Mouse (Mus musculus): ENCODE measurements around the gene Kctd21. TPM values are rescaled to one million over a fixed set of nuclear protein-coding genes. Genes with fewer than 3 reads are reported as not detected.
A peak's percentile ranks its signal among the peaks of the same experiment; 100 is the strongest.

Kctd21 gene
- polyA plus RNA-seq, 1 experiment from 2014 or later = 1.4 TPM

DNA sequence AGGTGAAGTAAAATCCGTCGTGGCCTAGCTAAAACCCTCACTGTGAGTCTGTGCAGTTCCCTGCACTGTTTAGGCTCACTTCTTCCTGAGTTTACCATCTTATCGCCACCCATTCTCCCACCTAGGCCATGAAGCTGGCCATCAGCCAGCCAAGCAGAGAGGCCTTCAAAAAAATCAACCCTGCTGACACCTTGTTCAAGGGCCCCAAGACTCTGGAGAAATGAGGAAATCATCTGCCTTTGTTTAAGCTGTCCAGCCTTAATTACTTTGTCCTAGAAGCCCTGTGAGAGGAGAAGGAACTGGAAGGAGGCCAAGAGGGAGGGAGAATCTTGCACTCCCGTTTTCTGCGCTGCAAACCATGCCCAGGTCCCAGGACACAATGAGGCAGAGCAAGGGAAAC is 24.1 kb downstream of the Kctd21 start:
- Histone ChIP-seq H3K9ac (ENCODE audit: low read depth, low read length) (no peak overlapping the region), H3K27me3 (replicated peaks; ENCODE audit: control insufficient read depth, insufficient read depth, low read length) (no peaks in the 10 kb centered on the region), H3K4me1 (replicated peaks; ENCODE audit: control insufficient read depth, insufficient read depth, low read length) (no peaks in the 10 kb centered on the region), H3K4me2 (replicated peaks; ENCODE audit: low read depth) (no peak overlapping the region), H3K4me3 (ENCODE audit: low read depth, low read length) (no peak overlapping the region), H3K9me3 (ENCODE audit: control insufficient read depth) (no peaks in the 10 kb centered on the region), H3K36me3 (ENCODE audit: control insufficient read depth, insufficient read depth) (no peaks in the 10 kb centered on the region), H3K27ac (ENCODE audit: low read depth, low read length) (no peak overlapping the region)
- no peak for TF ChIP-seq CTCF (IDR thresholded peaks at IDR 0.05; ENCODE audit: low read depth)
- ATAC-seq = peak; percentile 33; the same call in 1 of the 2 replicates
- WGBS = 52% methylated on average over 5 of the region's 5 CpGs

- Histone ChIP-seq H3K36me3 (ENCODE audit: control insufficient read depth, insufficient read depth) (no peaks in the 10 kb centered on the region), H3K4me3 (ENCODE audit: low read depth, low read length) (no peak overlapping the region), H3K4me2 (replicated peaks; ENCODE audit: low read depth) (no peak overlapping the region), H3K9me3 (ENCODE audit: control insufficient read depth) (no peaks in the 10 kb centered on the region), H3K27ac (ENCODE audit: low read depth, low read length) (no peak overlapping the region), H3K4me1 (replicated peaks; ENCODE audit: control insufficient read depth, insufficient read depth, low read length) (no peaks in the 10 kb centered on the region), H3K9ac (ENCODE audit: low read depth, low read length) (no peak overlapping the region), H3K27me3 (replicated peaks; ENCODE audit: control insufficient read depth, insufficient read depth, low read length) (no peaks in the 10 kb centered on the region)
- WGBS = 71% methylated on average over 5 of the region's 5 CpGs
- no peak for ATAC-seq
- TF ChIP-seq CTCF (IDR thresholded peaks at IDR 0.05; ENCODE audit: low read depth) = no peak
These were observed 24.7 kb downstream of the Kctd21 start for GRCm38 (mm10) chr7:97356875-97357276.

DNA sequence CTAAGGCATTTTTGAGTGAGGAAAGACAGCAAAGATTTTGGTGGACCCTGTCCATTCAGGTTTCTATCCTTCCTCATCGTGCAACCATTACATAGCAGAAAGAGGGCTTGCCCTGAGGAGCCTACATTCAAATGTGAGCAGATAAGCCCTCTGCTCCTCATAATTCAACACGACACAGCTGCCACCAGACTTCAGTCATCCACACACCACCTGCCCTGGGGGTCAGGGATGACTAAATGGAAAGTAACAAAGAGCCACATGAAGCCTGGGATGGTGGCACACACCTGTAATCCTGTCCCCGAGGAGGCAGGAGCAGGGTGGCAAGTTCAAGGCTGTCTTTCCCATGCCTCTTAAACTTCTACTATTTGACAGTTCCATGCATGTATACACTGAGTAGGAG is 25.7 kb downstream of the Kctd21 start:
- Histone ChIP-seq H3K4me3 (ENCODE audit: low read depth, low read length) (no peak overlapping the region), H3K27me3 (replicated peaks; ENCODE audit: control insufficient read depth, insufficient read depth, low read length) (no peaks in the 10 kb centered on the region), H3K36me3 (ENCODE audit: control insufficient read depth, insufficient read depth) (no peaks in the 10 kb centered on the region), H3K27ac (ENCODE audit: low read depth, low read length) (no peak overlapping the region), H3K9me3 (ENCODE audit: control insufficient read depth) (no peaks in the 10 kb centered on the region), H3K4me1 (replicated peaks; ENCODE audit: control insufficient read depth, insufficient read depth, low read length) (no peaks in the 10 kb centered on the region), H3K4me2 (replicated peaks; ENCODE audit: low read depth) (no peak overlapping the region), H3K9ac (ENCODE audit: low read depth, low read length) (no peak overlapping the region)
- ATAC-seq = no peak
- WGBS = 71% methylated on average over 3 of the region's 3 CpGs
- no peak for TF ChIP-seq CTCF (IDR thresholded peaks at IDR 0.05; ENCODE audit: low read depth)

DNA sequence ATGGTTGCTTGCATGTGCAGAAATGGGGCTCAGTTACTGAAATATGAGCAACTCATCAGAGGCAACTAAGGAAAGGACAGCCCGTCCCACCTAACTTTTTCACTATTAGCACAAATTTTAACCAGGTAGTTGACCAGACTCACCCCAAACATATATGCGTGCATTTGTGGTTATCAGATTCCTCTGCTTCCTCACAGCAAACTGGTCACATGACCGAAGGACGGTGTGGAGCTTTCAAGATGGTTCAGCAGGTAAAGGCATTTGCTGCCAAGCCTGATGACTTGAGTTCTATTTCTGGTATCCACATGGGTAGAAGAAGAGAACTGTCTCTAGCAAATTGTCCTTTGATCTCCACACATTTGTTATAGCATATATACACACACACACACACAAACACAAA is 26.2 kb downstream of the Kctd21 start:
- TF ChIP-seq CTCF (IDR thresholded peaks at IDR 0.05; ENCODE audit: low read depth) = no peak
- no peak for ATAC-seq
- Histone ChIP-seq H3K27ac (ENCODE audit: low read depth, low read length) (no peak overlapping the region), H3K4me3 (ENCODE audit: low read depth, low read length) (no peak overlapping the region), H3K27me3 (replicated peaks; ENCODE audit: control insufficient read depth, insufficient read depth, low read length) (no peaks in the 10 kb centered on the region), H3K4me1 (replicated peaks; ENCODE audit: control insufficient read depth, insufficient read depth, low read length) (no peaks in the 10 kb centered on the region), H3K36me3 (ENCODE audit: control insufficient read depth, insufficient read depth) (no peaks in the 10 kb centered on the region), H3K4me2 (replicated peaks; ENCODE audit: low read depth) (no peak overlapping the region), H3K9me3 (ENCODE audit: control insufficient read depth) (no peaks in the 10 kb centered on the region), H3K9ac (ENCODE audit: low read depth, low read length) (no peak overlapping the region)
- WGBS = 83% methylated on average over 4 of the region's 4 CpGs

DNA sequence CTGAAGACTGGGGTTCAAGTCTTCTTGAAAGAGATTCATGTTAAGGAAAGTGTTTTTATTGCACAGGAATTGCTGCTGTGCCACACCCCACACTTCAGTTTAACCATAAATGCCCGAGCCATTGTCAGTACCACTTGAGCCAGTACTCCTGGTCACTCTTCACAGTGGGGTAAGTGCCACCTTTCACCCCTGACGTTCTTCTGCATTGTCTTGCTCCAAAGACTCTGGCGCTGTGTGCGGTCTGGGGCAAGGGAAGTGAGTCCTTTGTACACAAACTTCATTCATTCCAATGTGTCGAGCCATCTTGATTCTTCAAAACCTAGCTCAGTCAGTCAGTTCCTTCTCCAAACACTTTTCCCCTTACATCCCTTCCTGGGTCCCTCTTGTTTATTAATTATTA is 28.0 kb downstream of the Kctd21 start:
- no peaks in the 10 kb centered on the region for H3K4me1 ChIP-seq (replicated peaks; ENCODE audit: control insufficient read depth, insufficient read depth, low read length)
- TF ChIP-seq CTCF (IDR thresholded peaks at IDR 0.05; ENCODE audit: low read depth) = no peak
- no peak for ATAC-seq
- no peak overlapping the region for H3K9ac ChIP-seq (ENCODE audit: low read depth, low read length)
- H3K27ac ChIP-seq (ENCODE audit: low read depth, low read length) = no peak overlapping the region
- H3K4me2 ChIP-seq (replicated peaks; ENCODE audit: low read depth) = no peak overlapping the region
- no peaks in the 10 kb centered on the region for H3K36me3 ChIP-seq (ENCODE audit: control insufficient read depth, insufficient read depth)
- no peaks in the 10 kb centered on the region for H3K27me3 ChIP-seq (replicated peaks; ENCODE audit: control insufficient read depth, insufficient read depth, low read length)
- WGBS = 69% methylated on average over 5 of the region's 5 CpGs
- no peaks in the 10 kb centered on the region for H3K9me3 ChIP-seq (ENCODE audit: control insufficient read depth)
- H3K4me3 ChIP-seq (ENCODE audit: low read depth, low read length) = no peak overlapping the region

DNA sequence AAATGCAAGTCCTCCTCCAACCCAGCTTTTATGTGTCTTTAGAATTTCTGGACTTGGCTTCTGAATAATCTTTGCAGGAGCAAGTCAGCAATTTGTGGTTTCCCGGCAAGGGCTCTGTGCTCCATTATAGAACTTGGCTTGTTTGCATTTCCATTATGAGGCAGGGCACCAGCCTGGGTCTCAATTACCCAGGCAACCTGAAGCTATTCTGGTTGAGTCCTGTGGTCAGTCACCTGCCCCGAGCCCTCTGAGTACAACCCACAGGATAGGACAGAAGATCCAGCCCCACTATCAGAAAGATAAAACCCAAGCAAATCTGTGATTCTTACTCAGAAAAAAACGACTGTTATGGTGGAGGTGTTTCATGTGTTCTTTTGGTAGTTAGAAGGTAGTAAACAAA is 28.8 kb downstream of the Kctd21 start:
- Histone ChIP-seq H3K4me2 (replicated peaks; ENCODE audit: low read depth) (no peak overlapping the region), H3K27me3 (replicated peaks; ENCODE audit: control insufficient read depth, insufficient read depth, low read length) (no peaks in the 10 kb centered on the region), H3K27ac (ENCODE audit: low read depth, low read length) (no peak overlapping the region), H3K36me3 (ENCODE audit: control insufficient read depth, insufficient read depth) (no peaks in the 10 kb centered on the region), H3K9ac (ENCODE audit: low read depth, low read length) (no peak overlapping the region), H3K4me1 (replicated peaks; ENCODE audit: control insufficient read depth, insufficient read depth, low read length) (no peaks in the 10 kb centered on the region), H3K4me3 (ENCODE audit: low read depth, low read length) (no peak overlapping the region), H3K9me3 (ENCODE audit: control insufficient read depth) (no peaks in the 10 kb centered on the region)
- TF ChIP-seq CTCF (IDR thresholded peaks at IDR 0.05; ENCODE audit: low read depth) = no peak
- WGBS = 60% methylated on average over 3 of the region's 3 CpGs
- no peak for ATAC-seq

DNA sequence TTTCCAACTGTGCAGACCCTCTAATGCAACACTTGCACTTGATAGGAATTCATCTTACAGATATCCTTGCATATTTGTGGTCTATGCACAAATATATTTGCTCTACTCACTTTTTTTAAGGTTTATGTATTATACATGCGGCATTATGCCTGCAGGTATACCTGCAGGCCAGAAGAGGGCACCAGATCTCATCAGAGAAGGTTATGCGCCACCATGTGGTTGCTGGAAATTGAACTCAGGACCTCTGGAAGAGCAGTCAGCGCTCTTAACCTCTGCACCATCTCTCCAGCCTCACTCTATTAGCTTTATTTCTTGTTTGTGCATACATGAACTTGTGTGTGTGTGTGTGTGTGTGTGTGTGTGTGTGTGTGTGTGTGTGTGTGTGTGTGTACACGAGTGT is 29.3 kb downstream of the Kctd21 start:
- no peak overlapping the region for H3K27ac ChIP-seq (ENCODE audit: low read depth, low read length)
- no peaks in the 10 kb centered on the region for H3K4me1 ChIP-seq (replicated peaks; ENCODE audit: control insufficient read depth, insufficient read depth, low read length)
- no peak overlapping the region for H3K4me3 ChIP-seq (ENCODE audit: low read depth, low read length)
- peak; percentile 82 for TF ChIP-seq CTCF (IDR thresholded peaks at IDR 0.05; ENCODE audit: low read depth)
- no peak overlapping the region for H3K4me2 ChIP-seq (replicated peaks; ENCODE audit: low read depth)
- no peaks in the 10 kb centered on the region for H3K36me3 ChIP-seq (ENCODE audit: control insufficient read depth, insufficient read depth)
- no peaks in the 10 kb centered on the region for H3K27me3 ChIP-seq (replicated peaks; ENCODE audit: control insufficient read depth, insufficient read depth, low read length)
- WGBS = 30% methylated on average over 4 of the region's 4 CpGs
- H3K9ac ChIP-seq (ENCODE audit: low read depth, low read length) = no peak overlapping the region
- no peak for ATAC-seq
- no peaks in the 10 kb centered on the region for H3K9me3 ChIP-seq (ENCODE audit: control insufficient read depth)

Measured in intestine, postnatal 0 days (tissue).